Mouse (Mus musculus) intestine, postnatal 0 days (tissue): ENCODE data around the gene Fgf16. TPM values are rescaled to one million over a fixed set of nuclear protein-coding genes. Genes with fewer than 3 reads are reported as not detected.

Source experiments
- ATAC-seq: fragments of 200-750 bp; cut with Nextera tagmentation; 2 replicates; pipeline ENCODE4 v1.8.0; 2017; ENCODE audit warnings: mild to moderate bottlenecking, moderate TSS enrichment, moderate library complexity
- H3K27ac ChIP-seq: fragments of 300-500 bp; sonication (generic); 2 replicates; pipeline ENCODE4 v1.5.1; 2014; ENCODE audit warnings: mild to moderate bottlenecking, low read depth, low read length, moderate library complexity
- H3K27me3 ChIP-seq: fragments of 300-500 bp; sonication (generic); replicated peaks from 2 replicates; pipeline ENCODE4 v1.6.1; 2014; ENCODE audit warnings: low read length, mixed read lengths; ENCODE audit not compliant: control insufficient read depth, insufficient read depth
- H3K36me3 ChIP-seq: fragments of 300-500 bp; sonication (generic); 2 replicates; pipeline ENCODE4 v1.6.1; 2014; ENCODE audit warnings: mild to moderate bottlenecking, moderate library complexity; ENCODE audit not compliant: control insufficient read depth, insufficient read depth
- H3K4me1 ChIP-seq: fragments of 300-500 bp; sonication (generic); replicated peaks from 2 replicates; pipeline ENCODE4 v1.6.1; 2014; ENCODE audit warnings: antibody characterized with exemption, low read length, mixed read lengths; ENCODE audit not compliant: control insufficient read depth, insufficient read depth
- H3K4me2 ChIP-seq: fragments of 300-500 bp; sonication (generic); replicated peaks from 2 replicates; pipeline ENCODE4 v1.6.1; 2014; ENCODE audit warnings: low read depth, mild to moderate bottlenecking, moderate library complexity
- H3K4me3 ChIP-seq: fragments of 300-500 bp; sonication (generic); 2 replicates; pipeline ENCODE4 v1.5.1; 2014; ENCODE audit warnings: low read depth, low read length
- H3K9ac ChIP-seq: fragments of 300-500 bp; sonication (generic); 2 replicates; pipeline ENCODE4 v1.6.1; 2014; ENCODE audit warnings: mild to moderate bottlenecking, low read depth, low read length
- H3K9me3 ChIP-seq: fragments of 300-500 bp; sonication (generic); 2 replicates; pipeline ENCODE4 v1.6.1; 2016; ENCODE audit warnings: mixed run types; ENCODE audit not compliant: control insufficient read depth
- CTCF ChIP-seq: sonication (generic); IDR thresholded peaks from 2 replicates; pipeline ENCODE4 v1.5.1; 2016; ENCODE audit warnings: low read depth, mild to moderate bottlenecking, control low read depth, antibody characterized with exemption, moderate library complexity
- WGBS: fragments of 180-500 bp; shearing (Covaris S2); extraction: QIAGEN DNeasy Blood & Tissue Kit; methylation state at CpG from one replicate; pipeline ENCODE4 v1.1.7; 2014; 5-methylcytosine and 5-hydroxymethylcytosine counted together
- polyA plus RNA-seq: library from polyadenylated mRNA; unstranded; fragments of >200 nt; fragmentation: Nextera tagmentation; extraction: Ambion mirVana; gene quantifications from 2 replicates; pipeline ENCODE4 v1.2.1, GENCODE M21; 2015

The Fgf16 gene
- polyA plus RNA-seq, 1 experiment from 2014 or later, result 0.27 TPM

- Histone ChIP-seq H3K4me3 (no peak overlapping the region), H3K27me3 (no peaks in the 10 kb centered on the region), H3K36me3 (no peaks in the 10 kb centered on the region), H3K9ac (no peak overlapping the region), H3K4me2 (no peak overlapping the region), H3K4me1 (no peaks in the 10 kb centered on the region), H3K9me3 (no peaks in the 10 kb centered on the region), H3K27ac (no peak overlapping the region)
- no peak for TF ChIP-seq CTCF
- 87% methylated on average over 5 of the region's 5 CpGs for WGBS
- no peak for ATAC-seq
Observed at GRCm38 (mm10) chrX:105773281-105773680, 9.2 kb downstream of the Fgf16 start.

DNA sequence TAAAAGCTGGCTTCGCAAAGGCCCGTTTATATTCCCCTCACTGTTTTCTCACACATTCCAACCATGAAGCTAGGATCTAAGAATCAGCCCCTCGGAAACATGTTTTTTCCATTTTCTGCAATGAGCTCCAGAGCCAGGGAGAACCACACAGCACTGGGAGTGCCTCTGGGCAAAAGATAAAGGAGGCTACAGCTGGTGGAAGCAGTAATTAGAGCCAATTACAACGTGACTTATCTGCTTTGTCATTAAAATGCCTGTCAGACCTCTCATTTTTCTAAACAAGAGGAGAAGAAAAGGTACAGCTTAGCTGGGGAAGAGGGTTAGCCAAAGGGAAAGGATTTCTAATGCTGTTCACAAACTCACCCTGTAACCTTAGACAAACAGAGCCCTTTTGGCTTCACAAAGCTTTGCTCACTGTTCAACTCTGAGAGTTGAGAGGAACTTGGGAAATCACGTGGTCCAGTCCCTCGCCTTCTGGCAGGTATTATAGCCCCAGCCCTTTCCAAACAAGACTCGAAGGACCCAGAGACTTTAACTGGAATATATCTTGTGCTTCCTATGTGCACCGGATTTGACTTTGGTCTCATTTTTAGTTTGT, 30.8 kb downstream of the Fgf16 start:
- Histone ChIP-seq H3K4me1 (no peaks in the 10 kb centered on the region), H3K4me2 (no peak overlapping the region), H3K27me3 (no peaks in the 10 kb centered on the region), H3K9me3 (no peaks in the 10 kb centered on the region), H3K9ac (no peak overlapping the region), H3K27ac (no peak overlapping the region), H3K36me3 (no peaks in the 10 kb centered on the region; the same call in none of the 2 replicates), H3K4me3 (no peak overlapping the region)
- WGBS, result 54% methylated on average over 8 of the region's 8 CpGs
- ATAC-seq, result no peak
- no peak for TF ChIP-seq CTCF

DNA sequence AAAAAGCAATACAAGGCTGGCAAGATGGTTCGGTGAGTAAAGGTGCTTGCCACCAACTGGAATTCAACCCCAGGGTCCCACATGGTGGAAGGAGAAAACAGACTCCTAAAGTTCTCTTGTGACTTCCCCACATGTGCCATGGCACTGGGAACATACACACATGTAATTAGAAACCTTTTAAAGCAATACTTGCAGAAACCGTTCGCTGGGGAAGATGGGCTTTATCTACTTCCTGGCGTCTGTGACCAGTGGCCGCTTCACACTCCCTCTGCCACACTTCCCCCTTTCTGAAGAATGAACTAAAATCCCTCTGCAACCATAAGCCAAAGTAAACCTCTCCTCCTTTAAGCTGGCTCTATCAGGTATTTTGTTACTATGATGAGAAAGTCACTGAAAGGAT, 60.4 kb downstream of the Fgf16 start:
- 88% methylated on average over 5 of the region's 5 CpGs for WGBS
- no peak for ATAC-seq
- H3K4me1 ChIP-seq, result no peaks in the 10 kb centered on the region
- no peak for TF ChIP-seq CTCF
- H3K27me3 ChIP-seq, result no peaks in the 10 kb centered on the region
- no peak overlapping the region for H3K9ac ChIP-seq
- H3K36me3 ChIP-seq, result peaks cover 4% of the 10 kb centered on the region; the same call in 1 of the 2 replicates
- no peak overlapping the region for H3K27ac ChIP-seq
- no peaks in the 10 kb centered on the region for H3K9me3 ChIP-seq
- H3K4me2 ChIP-seq, result no peak overlapping the region
- no peak overlapping the region for H3K4me3 ChIP-seq

Other genes starting within 250 kb of the Fgf16 start
- gene Atrx, start 165.1 kb downstream of the Fgf16 start, polyA plus RNA-seq, result 39.9 and 48.9 TPM in 2 replicates
- gene Magt1, start 247.6 kb downstream of the Fgf16 start, polyA plus RNA-seq, result 30.5 and 31.5 TPM in 2 replicates